Mouse (Mus musculus): ENCODE measurements at regions not wholly inside any gene's neighbourhood (a gene's known extent, or its start where the extent isn't known, plus 50 kb on each side); places are given as distances from the start of the nearest gene placed in this dataset.

- TF ChIP-seq POLR2A (IDR thresholded peaks at IDR 0.05; ENCODE audit: borderline replicate concordance, control insufficient read depth, low read depth, low read length) (no peak), CTCF (IDR thresholded peaks at IDR 0.05; ENCODE audit: control insufficient read depth, insufficient read depth, low read length) (no peak)
These were observed 51.7 kb upstream of the Lhfpl2 start for GRCm38 (mm10) chr13:94005880-94006279.
